16 mouse cellular contexts compared by ENCODE assay signal in genomic region chr3:84472527-84472926, GRCm38 (mm10). TPM values are rescaled to one million over a fixed set of nuclear protein-coding genes. Genes with fewer than 3 reads are reported as not detected.
DNase-seq lines count a peak whose midpoint lies in the region; ATAC-seq lines count a peak whose summit lies in the region.
"Had no signal": no experiment of that assay in that cellular context is flagged by ENCODE, and none has a peak within 500 bp of the region (broad histone marks: within the 10 kb centered on the region; RNA-seq: fewer than 3 reads in every experiment).

No protein-coding gene starts in this region.

- no peak for ATAC-seq in heart, embryonic 15.5 days (replicated peaks; ENCODE audit: insufficient number of reproducible peaks, insufficient read depth, low FRiP score, low read depth)
- 0 out of 2 replicates have a peak, but pooled peaks have one; percentile 34 for ATAC-seq in midbrain, embryonic 16.5 days
- ATAC-seq in midbrain, embryonic 11.5 days (ENCODE audit: low FRiP score) = no peak
- no peak for ATAC-seq in liver, embryonic 12.5 days
- ATAC-seq in stomach, embryonic 14.5 days (ENCODE audit: insufficient number of reproducible peaks, insufficient read depth, low FRiP score, low read depth) = peak; percentile 68; the same call in 1 of the 2 replicates
- ATAC-seq in erythroid progenitor cell, adult 5-6 weeks (replicated peaks; ENCODE audit: low FRiP score, poor library complexity, severe bottlenecking) = no peak
- ATAC-seq: CD4-positive, CD25-positive, alpha-beta regulatory T cell, adult 4 months; hindbrain, embryonic 16.5 days had no signal

- no peaks in the 10 kb centered on the region for H3K36me3 ChIP-seq in heart, embryonic 15.5 days
- 0 out of 2 replicates have a peak, but pooled peaks cover 2% of the 10 kb centered on the region for H3K36me3 ChIP-seq in midbrain, embryonic 16.5 days (ENCODE audit: control insufficient read depth, insufficient read depth, low read length)
- H3K36me3 ChIP-seq in midbrain, embryonic 11.5 days (ENCODE audit: control insufficient read depth, insufficient read depth, low read length) = no peaks in the 10 kb centered on the region
- H3K36me3 ChIP-seq in liver, embryonic 12.5 days = peaks cover 75% of the 10 kb centered on the region
- no peaks in the 10 kb centered on the region for H3K36me3 ChIP-seq in stomach, embryonic 14.5 days (ENCODE audit: control insufficient read depth, insufficient read depth, low read length)

- H3K4me1 ChIP-seq in heart, embryonic 15.5 days (replicated peaks) = peaks cover 21% of the 10 kb centered on the region
- peaks cover 6% of the 10 kb centered on the region; the same call in 1 of the 2 replicates for H3K4me1 ChIP-seq in midbrain, embryonic 16.5 days (ENCODE audit: control insufficient read depth, insufficient read depth, low read length)
- H3K4me1 ChIP-seq in midbrain, embryonic 11.5 days (ENCODE audit: control insufficient read depth, insufficient read depth, low read length) = peaks cover 6% of the 10 kb centered on the region; the same call in 1 of the 2 replicates
- H3K4me1 ChIP-seq in liver, embryonic 12.5 days = peaks cover 99% of the 10 kb centered on the region
- peaks cover 29% of the 10 kb centered on the region for H3K4me1 ChIP-seq in stomach, embryonic 14.5 days (ENCODE audit: control insufficient read depth, insufficient read depth, low read length)

- H3K4me2 ChIP-seq in heart, embryonic 15.5 days = 0 out of 2 replicates have a peak overlapping the region, but pooled peaks have one; percentile 0
- H3K4me2 ChIP-seq in midbrain, embryonic 16.5 days (ENCODE audit: low read length) = no peak overlapping the region
- no peak overlapping the region for H3K4me2 ChIP-seq in midbrain, embryonic 11.5 days
- H3K4me2 ChIP-seq in liver, embryonic 12.5 days = peak overlapping the region; percentile 97
- H3K4me2 ChIP-seq in stomach, embryonic 14.5 days (replicated peaks; ENCODE audit: low read depth, low read length) = peak overlapping the region; percentile 26

- 38% methylated on average over 3 of the region's 3 CpGs for WGBS in heart, embryonic 15.5 days
- WGBS in midbrain, embryonic 16.5 days = 50% methylated on average over 3 of the region's 3 CpGs
- WGBS in midbrain, embryonic 11.5 days = 65% methylated on average over 3 of the region's 3 CpGs
- 50% methylated on average over 3 of the region's 3 CpGs for WGBS in liver, embryonic 12.5 days (ENCODE audit: insufficient replicate concordance)
- 28% methylated on average over 3 of the region's 3 CpGs for WGBS in stomach, embryonic 14.5 days

- H3K27me3 ChIP-seq in heart, embryonic 15.5 days = peaks cover 29% of the 10 kb centered on the region
- peaks cover 5% of the 10 kb centered on the region for H3K27me3 ChIP-seq in midbrain, embryonic 16.5 days (ENCODE audit: control insufficient read depth, insufficient read depth, low read depth, low read length)
- peaks cover 5% of the 10 kb centered on the region; the same call in 1 of the 2 replicates for H3K27me3 ChIP-seq in midbrain, embryonic 11.5 days (ENCODE audit: control insufficient read depth, insufficient read depth, low read length)
- H3K27me3 ChIP-seq in liver, embryonic 12.5 days (replicated peaks) = peaks cover 32% of the 10 kb centered on the region
- H3K27me3 ChIP-seq in stomach, embryonic 14.5 days (ENCODE audit: control insufficient read depth, insufficient read depth, low read length) = no peaks in the 10 kb centered on the region; the same call in 1 of the 2 replicates

- no peaks in the 10 kb centered on the region for H3K9me3 ChIP-seq in heart, embryonic 15.5 days (replicated peaks)
- no peaks in the 10 kb centered on the region for H3K9me3 ChIP-seq in midbrain, embryonic 16.5 days (replicated peaks; ENCODE audit: control insufficient read depth, low read length, poor library complexity, severe bottlenecking)
- no peaks in the 10 kb centered on the region for H3K9me3 ChIP-seq in midbrain, embryonic 11.5 days (ENCODE audit: control insufficient read depth, low read length)
- no peaks in the 10 kb centered on the region for H3K9me3 ChIP-seq in liver, embryonic 12.5 days (replicated peaks)
- H3K9me3 ChIP-seq in stomach, embryonic 14.5 days (ENCODE audit: control insufficient read depth, low read depth, low read length) = no peaks in the 10 kb centered on the region

- H3K4me3 ChIP-seq in heart, embryonic 15.5 days = no peak overlapping the region
- no peak overlapping the region for H3K4me3 ChIP-seq in midbrain, embryonic 16.5 days (ENCODE audit: low read depth, low read length)
- no peak overlapping the region for H3K4me3 ChIP-seq in midbrain, embryonic 11.5 days (ENCODE audit: low read depth, low read length)
- H3K4me3 ChIP-seq in liver, embryonic 12.5 days = peak overlapping the region; percentile 38
- no peak overlapping the region for H3K4me3 ChIP-seq in stomach, embryonic 14.5 days (ENCODE audit: low read depth, low read length)
- H3K4me3 ChIP-seq: megakaryocyte, embryonic 14.5 days had no signal

- DNase-seq in heart, adult 11 months = no peak
- no peak for DNase-seq in midbrain, embryonic 11.5 days (ENCODE audit: low spot score, missing footprints)
- no peak for DNase-seq in adrenal gland, adult 8-10 months
- DNase-seq: cerebellum, adult 11 months; heart, postnatal 10 days; kidney, adult 9 months; layer of hippocampus, adult 9-11 months; thymus, postnatal 4 days had no signal

- H3K9ac ChIP-seq in heart, embryonic 15.5 days = no peak overlapping the region
- H3K9ac ChIP-seq in midbrain, embryonic 16.5 days (ENCODE audit: low read depth, low read length) = no peak overlapping the region
- no peak overlapping the region for H3K9ac ChIP-seq in midbrain, embryonic 11.5 days (ENCODE audit: low read length)
- H3K9ac ChIP-seq in liver, embryonic 12.5 days = peak overlapping the region; percentile 67
- no peak overlapping the region for H3K9ac ChIP-seq in stomach, embryonic 14.5 days (replicated peaks; ENCODE audit: low read depth, low read length)

- no peak overlapping the region for H3K27ac ChIP-seq in heart, embryonic 15.5 days
- no peak overlapping the region for H3K27ac ChIP-seq in midbrain, embryonic 16.5 days (ENCODE audit: low read length)
- H3K27ac ChIP-seq in midbrain, embryonic 11.5 days (ENCODE audit: low read depth, low read length) = no peak overlapping the region
- peak overlapping the region; percentile 95 for H3K27ac ChIP-seq in liver, embryonic 12.5 days
- H3K27ac ChIP-seq in stomach, embryonic 14.5 days (ENCODE audit: low read length) = peak overlapping the region; percentile 71

RNA-seq across cellular contexts. Expression of gene Fhdc1, which starts 7.7 kb away (rescaled TPM):
- polyA plus RNA-seq in heart, embryonic 15.5 days (2015; fragmentation: Nextera tagmentation; extraction: Ambion mirVana) = 1.2 and 2.3 TPM in 2 replicates
- polyA plus RNA-seq in midbrain, embryonic 16.5 days (2015; fragmentation: Nextera tagmentation; extraction: Ambion mirVana) = 3.5 and 4.9 TPM in 2 replicates
- polyA plus RNA-seq in midbrain, embryonic 11.5 days (2014; fragmentation: Nextera tagmentation; extraction: Ambion mirVana) = 1.0 and 1.7 TPM in 2 replicates
- 26.5 and 31.5 TPM in 2 replicates for polyA plus RNA-seq in liver, embryonic 12.5 days (2016; fragmentation: Nextera tagmentation; extraction: Ambion mirVana)
- 12.1 and 15.5 TPM in 2 replicates for polyA plus RNA-seq in stomach, embryonic 14.5 days (2014; fragmentation: Nextera tagmentation; extraction: Ambion mirVana)
- 1 to 10 TPM; 1.7 to 5.5 (median 3.7) TPM for total RNA-seq in adrenal gland, adult 8-10 months (2022)
- 417 and 527 TPM in 2 replicates for total RNA-seq in erythroid progenitor cell, adult 5-6 weeks (2015; ENCODE audit: low replicate concordance)
- total RNA-seq in erythroid progenitor cell, adult 5-6 weeks (2017; ENCODE audit: low replicate concordance) = 189 and 211 TPM in 2 replicates

Comparison
In these comparisons a context has a peak if more than half of its experiments do, and no peak if none do; other contexts are left out.
1. ATAC-seq: peak in midbrain, embryonic 16.5 days (single experiment) and stomach, embryonic 14.5 days (single experiment); none in heart, embryonic 15.5 days (single experiment), midbrain, embryonic 11.5 days (single experiment), liver, embryonic 12.5 days (single experiment) and erythroid progenitor cell, adult 5-6 weeks (single experiment).
2. H3K27ac ChIP-seq: peak in liver, embryonic 12.5 days (single experiment) and stomach, embryonic 14.5 days (single experiment); none in heart, embryonic 15.5 days (single experiment), midbrain, embryonic 16.5 days (single experiment) and midbrain, embryonic 11.5 days (single experiment).
3. H3K4me2 ChIP-seq: peak in heart, embryonic 15.5 days (single experiment), liver, embryonic 12.5 days (single experiment) and stomach, embryonic 14.5 days (single experiment); none in midbrain, embryonic 16.5 days (single experiment) and midbrain, embryonic 11.5 days (single experiment).